Mouse (Mus musculus): ENCODE measurements at regions not wholly inside any gene's neighbourhood (a gene's known extent, or its start where the extent isn't known, plus 50 kb on each side); places are given as distances from the start of the nearest gene placed in this dataset.
A peak's percentile ranks its signal among the peaks of the same experiment; 100 is the strongest.

- no peak overlapping the region for H3K27ac ChIP-seq (ENCODE audit: control insufficient read depth, low read depth, low read length)
- TF ChIP-seq MAZ (IDR thresholded peaks at IDR 0.05; ENCODE audit: low read depth, low read length) (no peak), UBTF (IDR thresholded peaks at IDR 0.05; ENCODE audit: borderline replicate concordance, insufficient read depth, low read depth, low read length) (no peak), ZC3H11A (IDR thresholded peaks at IDR 0.05; ENCODE audit: low read depth, low read length) (no peak), POLR2AphosphoS5 (IDR thresholded peaks at IDR 0.05; ENCODE audit: borderline replicate concordance, low read depth, low read length) (no peak), JUND (IDR thresholded peaks at IDR 0.05; ENCODE audit: low read depth, low read length) (no peak), GABPA (IDR thresholded peaks at IDR 0.05; ENCODE audit: low read depth, low read length) (no peak), CHD2 (IDR thresholded peaks at IDR 0.05; ENCODE audit: low read length) (no peak), SIN3A (IDR thresholded peaks at IDR 0.05; ENCODE audit: low read length) (no peak), EP300 (IDR thresholded peaks at IDR 0.05; ENCODE audit: low read depth in 1 of 2, low read length in 2 of 2) (no peak), KAT2A (conservative IDR thresholded peaks at IDR 0.05; ENCODE audit: low read depth, low read length) (no peak), GATA1 (IDR thresholded peaks at IDR 0.05; ENCODE audit: low read depth, low read length) (no peak), ZNF384 (IDR thresholded peaks at IDR 0.05; ENCODE audit: low read depth, low read length) (no peak), USF1 (IDR thresholded peaks at IDR 0.05; ENCODE audit: low read depth, low read length) (no peak), MEF2A (IDR thresholded peaks at IDR 0.05; ENCODE audit: extremely low read depth, insufficient replicate concordance, low read depth, low read length, poor library complexity, severe bottlenecking) (no peak), BHLHE40 (IDR thresholded peaks at IDR 0.05; ENCODE audit: borderline replicate concordance, low read depth, low read length) (no peak), MYB (IDR thresholded peaks at IDR 0.05; ENCODE audit: low read depth, low read length) (no peak)
- H3K79me2 ChIP-seq (ENCODE audit: control insufficient read depth, insufficient read depth, low read length, poor library complexity), result no peaks in the 10 kb centered on the region
- H3K4me1 ChIP-seq (ENCODE audit: control insufficient read depth in 1 of 2, insufficient read depth in 2 of 2, low read length in 2 of 2), result no peaks in the 10 kb centered on the region
- H3K9ac ChIP-seq (ENCODE audit: control insufficient read depth, low read depth, low read length, poor library complexity, severe bottlenecking), result no peak overlapping the region
- H3K27me3 ChIP-seq (ENCODE audit: control insufficient read depth in 1 of 2, insufficient read depth in 2 of 2, low read length in 2 of 2), result peaks cover 0 to 3% of the 10 kb centered on the region in 2 experiments; a peak in 3 of 4 replicates
- no peak overlapping the region for H3K4me3 ChIP-seq (ENCODE audit: control insufficient read depth in 1 of 2, insufficient read depth in 1 of 2, low read depth in 2 of 2, low read length in 2 of 2)
- no peaks in the 10 kb centered on the region for H3K9me3 ChIP-seq (replicated peaks; ENCODE audit: insufficient read depth, low read length)
- DNase-seq (ENCODE audit: low read depth, low spot score), result peak; percentile 7
- no peaks in the 10 kb centered on the region for H3K36me3 ChIP-seq (ENCODE audit: control insufficient read depth in 1 of 2, insufficient read depth in 2 of 2, low read length in 2 of 2)
These were observed 899.4 kb downstream of the Kcnma1 start for GRCm38 (mm10) chr14:23114910-23115309.

GRCm38 (mm10) chr14:23114456-23114855, 899.8 kb downstream of the Kcnma1 start:
- peak; percentile 6 for DNase-seq (ENCODE audit: low read depth, low spot score)
- Histone ChIP-seq H3K9ac (ENCODE audit: control insufficient read depth, low read depth, low read length, poor library complexity, severe bottlenecking) (no peak overlapping the region), H3K4me3 (ENCODE audit: control insufficient read depth in 1 of 2, insufficient read depth in 1 of 2, low read depth in 2 of 2, low read length in 2 of 2) (no peak overlapping the region), H3K36me3 (ENCODE audit: control insufficient read depth in 1 of 2, insufficient read depth in 2 of 2, low read length in 2 of 2) (no peaks in the 10 kb centered on the region), H3K27me3 (ENCODE audit: control insufficient read depth in 1 of 2, insufficient read depth in 2 of 2, low read length in 2 of 2) (peaks cover 0 to 3% of the 10 kb centered on the region in 2 experiments; a peak in 3 of 4 replicates), H3K9me3 (replicated peaks; ENCODE audit: insufficient read depth, low read length) (no peaks in the 10 kb centered on the region), H3K4me1 (ENCODE audit: control insufficient read depth in 1 of 2, insufficient read depth in 2 of 2, low read length in 2 of 2) (no peaks in the 10 kb centered on the region), H3K27ac (ENCODE audit: control insufficient read depth, low read depth, low read length) (no peak overlapping the region), H3K79me2 (ENCODE audit: control insufficient read depth, insufficient read depth, low read length, poor library complexity) (no peaks in the 10 kb centered on the region)
- TF ChIP-seq NRF1 (IDR thresholded peaks at IDR 0.05; ENCODE audit: insufficient read depth, low read depth, low read length, poor library complexity, severe bottlenecking), result no peak
- TF ChIP-seq MYB (IDR thresholded peaks at IDR 0.05; ENCODE audit: low read depth, low read length), result no peak
- no peak for TF ChIP-seq E2F4 (IDR thresholded peaks at IDR 0.05; ENCODE audit: borderline replicate concordance, low read depth, low read length)
- TF ChIP-seq JUND (IDR thresholded peaks at IDR 0.05; ENCODE audit: low read depth, low read length), result no peak
- no peak for TF ChIP-seq SIN3A (IDR thresholded peaks at IDR 0.05; ENCODE audit: low read length)
- TF ChIP-seq MYC (IDR thresholded peaks at IDR 0.05; ENCODE audit: low read depth, low read length), result no peak

All from MEL (cell line).